Mouse (Mus musculus) midbrain, postnatal 0 days (tissue): ENCODE data around the gene Igfbp1. TPM values are rescaled to one million over a fixed set of nuclear protein-coding genes. Genes with fewer than 3 reads are reported as not detected.

ENCODE experiments used
- ATAC-seq: fragments of 200-750 bp; cut with Nextera tagmentation; 2 replicates; pipeline ENCODE4 v1.8.0; 2017; ENCODE audit warnings: moderate number of reproducible peaks, mild to moderate bottlenecking, moderate TSS enrichment, moderate library complexity; ENCODE audit not compliant: low FRiP score
- DNase-seq: peaks from one replicate; pipeline ENCODE4 v3.0.0-alpha.2; 2015; ENCODE audit warnings: low spot score
- H3K27ac ChIP-seq: fragments of 300-500 bp; sonication (generic); 2 replicates; pipeline ENCODE4 v1.5.1; 2014; ENCODE audit warnings: low read depth, mild to moderate bottlenecking, low read length, mixed read lengths
- H3K27me3 ChIP-seq: fragments of 300-500 bp; sonication (generic); 2 replicates; pipeline ENCODE4 v1.6.1; 2014; ENCODE audit warnings: low read length, control low read depth, mixed read lengths; ENCODE audit not compliant: insufficient read depth
- H3K36me3 ChIP-seq: fragments of 300-500 bp; sonication (generic); 2 replicates; pipeline ENCODE4 v1.6.1; 2014; ENCODE audit warnings: low read length, control low read depth, mixed read lengths; ENCODE audit not compliant: insufficient read depth
- H3K4me1 ChIP-seq: fragments of 300-500 bp; sonication (generic); 2 replicates; pipeline ENCODE4 v1.6.1; 2014; ENCODE audit warnings: mild to moderate bottlenecking, control low read depth, antibody characterized with exemption, low read length, mixed read lengths; ENCODE audit not compliant: insufficient read depth
- H3K4me2 ChIP-seq: fragments of 300-500 bp; sonication (generic); 2 replicates; pipeline ENCODE4 v1.6.1; 2014; ENCODE audit warnings: low read depth, mild to moderate bottlenecking, low read length, mixed read lengths; ENCODE audit not compliant: poor library complexity, severe bottlenecking
- H3K4me3 ChIP-seq: fragments of 300-500 bp; sonication (generic); 2 replicates; pipeline ENCODE4 v1.5.1; 2014; ENCODE audit warnings: low read depth, mild to moderate bottlenecking, low read length, moderate library complexity
- H3K9ac ChIP-seq: fragments of 300-500 bp; sonication (generic); replicated peaks from 2 replicates; pipeline ENCODE4 v1.6.1; 2014; ENCODE audit warnings: mild to moderate bottlenecking, low read length, moderate library complexity, mixed read lengths; ENCODE audit not compliant: poor library complexity, severe bottlenecking
- H3K9me3 ChIP-seq: fragments of 300-500 bp; sonication (generic); 2 replicates; pipeline ENCODE4 v1.6.1; 2016; ENCODE audit warnings: low read length, control low read depth
- CTCF ChIP-seq: IDR thresholded peaks from 2 replicates; pipeline ENCODE4 v1.5.1; 2016; ENCODE audit warnings: antibody characterized with exemption, mild to moderate bottlenecking
- WGBS: fragments of 180-500 bp; shearing (Covaris S2); extraction: QIAGEN DNeasy Blood & Tissue Kit; methylation state at CpG from one replicate; pipeline ENCODE4 v1.1.7; 2014; 5-methylcytosine and 5-hydroxymethylcytosine counted together
- polyA plus RNA-seq: library from polyadenylated mRNA; unstranded; fragments of >200 nt; fragmentation: Nextera tagmentation; extraction: Ambion mirVana; gene quantifications from 2 replicates; pipeline ENCODE4 v1.2.1, GENCODE M21; 2015
- total RNA-seq: library from RNA; depleted of rRNA; stranded (reverse); fragments of >200 nt; gene quantifications from 2 replicates; pipeline ENCODE4 v1.2.3, GENCODE M21; 2014

Igfbp1 gene
- total and polyA plus RNA-seq, 2 experiments from 2014 or later = not detected

DNA sequence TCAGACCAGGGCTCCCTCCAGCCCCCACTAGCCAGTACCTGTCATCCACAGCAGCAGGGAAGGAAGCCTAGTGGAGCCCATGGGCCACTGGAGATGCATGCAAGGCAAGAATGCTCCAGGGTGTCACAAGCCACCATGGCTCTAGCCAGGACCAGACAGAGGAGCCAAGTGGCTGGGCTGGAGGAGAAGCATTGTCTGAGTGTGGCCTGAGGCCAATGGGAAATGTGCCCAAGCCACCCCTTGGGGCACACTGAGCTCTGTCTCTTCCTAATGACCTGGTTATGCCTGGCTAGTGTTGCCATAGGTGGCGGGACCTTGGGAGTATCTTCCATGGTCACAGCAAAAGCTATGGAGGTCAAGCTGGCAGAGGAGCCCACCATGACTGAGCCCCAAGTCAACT, 27.9 kb upstream of the Igfbp1 start:
- H3K9me3 ChIP-seq = no peaks in the 10 kb centered on the region
- H3K4me2 ChIP-seq = no peak overlapping the region
- no peak overlapping the region for H3K27ac ChIP-seq
- no peaks in the 10 kb centered on the region for H3K4me1 ChIP-seq
- DNase-seq (no peak), ATAC-seq (no peak)
- peaks cover 39% of the 10 kb centered on the region for H3K36me3 ChIP-seq
- no peaks in the 10 kb centered on the region for H3K27me3 ChIP-seq
- H3K4me3 ChIP-seq = no peak overlapping the region
- TF ChIP-seq CTCF = no peak
- 100% methylated on average over 1 of the region's 1 CpGs for WGBS
- H3K9ac ChIP-seq = no peak overlapping the region

DNA sequence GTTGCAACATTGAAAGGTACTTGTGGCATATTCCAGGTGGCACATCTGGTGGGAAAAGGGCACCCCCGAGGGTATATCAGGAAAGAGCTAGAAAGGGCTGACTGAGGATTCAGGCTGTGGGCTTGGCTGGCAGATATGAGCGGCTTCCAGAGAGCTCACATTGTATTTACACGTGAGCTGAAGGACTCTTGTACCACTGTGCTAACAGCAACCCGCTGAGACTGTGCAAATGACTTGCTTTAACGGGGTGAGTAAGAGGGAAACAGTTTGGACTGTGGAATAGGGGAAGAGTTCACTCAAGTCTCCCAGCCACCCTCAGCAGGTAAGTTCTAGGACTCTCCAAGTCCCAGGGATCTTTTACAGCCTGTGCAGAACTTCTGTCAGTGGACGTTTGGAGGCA, 23.9 kb upstream of the Igfbp1 start:
- Histone ChIP-seq H3K9ac (no peak overlapping the region), H3K27me3 (no peaks in the 10 kb centered on the region), H3K4me1 (no peaks in the 10 kb centered on the region), H3K9me3 (no peaks in the 10 kb centered on the region), H3K36me3 (peaks cover 18% of the 10 kb centered on the region), H3K27ac (no peak overlapping the region), H3K4me2 (no peak overlapping the region), H3K4me3 (no peak overlapping the region)
- no peak for TF ChIP-seq CTCF
- no peak for DNase-seq
- 89% methylated on average over 6 of the region's 6 CpGs for WGBS
- no peak for ATAC-seq

DNA sequence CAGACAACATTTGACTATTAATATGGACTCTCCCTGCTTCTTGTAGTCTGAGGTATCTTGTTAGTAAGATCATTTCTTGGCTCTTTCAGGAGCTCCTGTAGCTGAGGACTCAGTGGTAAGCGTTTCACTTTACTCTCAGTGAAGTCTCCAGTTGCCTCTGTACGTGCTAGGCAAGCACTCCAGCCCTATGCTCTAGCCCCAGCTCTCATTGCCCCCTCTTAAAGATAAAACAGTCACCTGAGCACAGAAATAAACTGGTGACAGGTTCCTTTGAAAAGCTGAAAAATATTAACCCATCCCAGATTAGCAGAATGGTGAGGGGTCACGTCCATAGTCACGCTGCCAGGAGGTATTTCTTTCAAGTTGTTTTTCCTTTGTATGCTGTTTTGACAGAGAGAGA, 18.9 kb upstream of the Igfbp1 start:
- H3K9ac ChIP-seq = no peak overlapping the region
- no peak overlapping the region for H3K27ac ChIP-seq
- H3K27me3 ChIP-seq = no peaks in the 10 kb centered on the region
- H3K4me1 ChIP-seq = no peaks in the 10 kb centered on the region
- no peak overlapping the region for H3K4me3 ChIP-seq
- TF ChIP-seq CTCF = no peak
- no peaks in the 10 kb centered on the region for H3K9me3 ChIP-seq
- 62% methylated on average over 4 of the region's 4 CpGs for WGBS
- H3K36me3 ChIP-seq = no peaks in the 10 kb centered on the region
- ATAC-seq (no peak), DNase-seq (no peak)
- H3K4me2 ChIP-seq = no peak overlapping the region

DNA sequence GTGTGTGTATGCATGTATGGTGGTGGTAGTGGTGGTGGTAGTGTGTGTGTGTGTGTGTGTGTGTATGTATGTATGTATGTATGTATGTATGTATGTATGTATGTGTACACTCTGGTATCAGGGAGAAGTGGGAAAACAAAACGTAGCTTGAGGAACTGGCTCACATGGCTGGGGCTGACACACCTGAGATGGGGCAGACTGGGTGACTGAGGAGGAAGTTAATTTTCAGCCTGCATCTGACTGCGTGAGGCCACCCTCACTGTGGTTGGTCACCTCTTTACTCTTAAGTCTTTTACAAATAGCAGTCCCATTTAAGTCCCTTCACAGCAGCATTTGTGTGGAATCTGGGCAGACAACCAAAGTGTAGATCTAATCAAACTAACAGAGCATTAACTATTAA, 18.3 kb upstream of the Igfbp1 start:
- Histone ChIP-seq H3K4me3 (no peak overlapping the region), H3K27me3 (no peaks in the 10 kb centered on the region), H3K27ac (no peak overlapping the region), H3K9me3 (no peaks in the 10 kb centered on the region), H3K4me1 (no peaks in the 10 kb centered on the region), H3K36me3 (no peaks in the 10 kb centered on the region), H3K9ac (no peak overlapping the region), H3K4me2 (no peak overlapping the region)
- no peak for ATAC-seq
- no peak for DNase-seq
- WGBS = 91% methylated on average over 2 of the region's 2 CpGs
- no peak for TF ChIP-seq CTCF

DNA sequence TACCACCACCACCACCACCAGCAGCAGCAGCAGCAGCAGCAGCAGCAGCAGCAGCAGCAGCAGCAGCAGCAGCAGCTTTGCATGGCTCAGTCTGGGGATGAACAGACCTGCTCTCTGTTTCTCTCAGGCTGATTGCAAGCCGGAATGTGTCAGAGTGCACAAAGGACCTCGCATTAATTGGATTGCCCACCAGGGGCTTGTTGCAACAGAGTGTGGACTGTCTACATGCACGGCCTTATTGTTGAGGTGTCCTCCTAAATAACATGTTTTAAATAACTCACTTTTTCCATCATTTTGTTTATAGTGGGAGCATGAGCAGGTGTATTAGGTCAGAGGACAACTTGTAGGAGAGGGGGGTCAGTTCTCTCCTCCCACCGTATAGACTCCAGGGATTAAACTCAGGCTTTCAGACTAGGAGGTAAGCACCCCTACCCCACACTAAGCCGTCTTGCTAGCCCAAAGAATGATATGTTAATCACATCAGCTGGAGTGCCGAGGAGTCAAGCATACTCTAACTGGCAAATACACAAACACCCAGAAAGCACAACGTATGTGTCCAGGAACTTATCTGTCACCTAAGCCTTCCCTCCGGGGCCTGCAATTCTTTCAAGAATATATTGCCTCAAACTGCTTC, 15.1 kb upstream of the Igfbp1 start:
- H3K27me3 ChIP-seq = no peaks in the 10 kb centered on the region
- 12% methylated on average over 8 of the region's 8 CpGs for WGBS
- no peaks in the 10 kb centered on the region for H3K36me3 ChIP-seq
- no peaks in the 10 kb centered on the region for H3K4me1 ChIP-seq
- H3K27ac ChIP-seq = no peak overlapping the region
- H3K4me2 ChIP-seq = no peak overlapping the region
- TF ChIP-seq CTCF = peak; percentile 29; the same call in 1 of the 2 replicates
- ATAC-seq (no peak), DNase-seq (peak; percentile 26)
- no peaks in the 10 kb centered on the region for H3K9me3 ChIP-seq
- H3K9ac ChIP-seq = no peak overlapping the region
- no peak overlapping the region for H3K4me3 ChIP-seq

DNA sequence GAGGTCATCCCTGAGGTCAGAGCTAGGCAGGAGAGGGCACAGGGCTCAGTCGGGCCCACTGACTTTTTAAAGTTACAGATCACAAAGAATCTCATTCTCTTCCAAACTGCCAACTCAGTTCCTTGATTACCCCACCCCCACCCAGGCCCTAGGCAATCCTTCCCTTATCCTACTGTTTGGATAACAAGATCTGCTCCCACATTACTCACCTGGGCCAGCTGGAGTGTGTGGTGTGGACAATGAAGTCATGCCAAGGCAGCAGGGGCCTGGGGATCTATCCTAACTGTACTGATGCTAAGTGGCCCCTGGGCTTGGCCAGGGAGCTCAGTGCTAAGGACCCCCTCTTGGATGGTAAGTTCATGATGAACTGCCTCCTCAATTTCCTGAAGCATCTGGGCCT, 13.2 kb upstream of the Igfbp1 start:
- 29% methylated on average over 1 of the region's 1 CpGs for WGBS
- H3K9me3 ChIP-seq = no peaks in the 10 kb centered on the region
- no peaks in the 10 kb centered on the region for H3K27me3 ChIP-seq
- no peaks in the 10 kb centered on the region for H3K4me1 ChIP-seq
- H3K27ac ChIP-seq = no peak overlapping the region
- H3K9ac ChIP-seq = no peak overlapping the region
- DNase-seq = no peak
- TF ChIP-seq CTCF = no peak
- H3K4me3 ChIP-seq = no peak overlapping the region
- H3K4me2 ChIP-seq = no peak overlapping the region
- ATAC-seq = no peak
- H3K36me3 ChIP-seq = no peaks in the 10 kb centered on the region
